15 mouse cellular contexts compared by ENCODE assay signal in genomic region chr4:53621084-53621483, GRCm38 (mm10).
"Had no signal": no experiment of that assay in that cellular context is flagged by ENCODE, and none has a peak within 500 bp of the region (broad histone marks: within the 10 kb centered on the region; RNA-seq: fewer than 3 reads in every experiment).

No protein-coding gene starts in this region.

- H3K4me2 ChIP-seq: limb, embryonic 15.5 days; liver, embryonic 12.5 days; lung, embryonic 14.5 days; neural tube, embryonic 15.5 days had no signal

- H3K9me3 ChIP-seq: limb, embryonic 15.5 days; liver, embryonic 12.5 days; midbrain, embryonic 10.5 days; neural tube, embryonic 15.5 days had no signal

- H3K27me3 ChIP-seq: limb, embryonic 15.5 days; liver, embryonic 12.5 days; neural tube, embryonic 15.5 days had no signal

- DNase-seq: layer of hippocampus, postnatal 36 days; lung, embryonic 14.5 days; lung, postnatal 10 days; lung, postnatal 4 days; midbrain, embryonic 14.5 days; right cerebral cortex, adult 18-20 months; right cerebral cortex, postnatal 25 days; thymus, adult 2 months; thymus, postnatal 25 days had no signal

- H3K27ac ChIP-seq: hindbrain, postnatal 0 days; limb, embryonic 15.5 days; liver, embryonic 12.5 days; midbrain, embryonic 10.5 days; neural tube, embryonic 15.5 days had no signal

- H3K9ac ChIP-seq: limb, embryonic 15.5 days; liver, embryonic 12.5 days; lung, embryonic 14.5 days; neural tube, embryonic 15.5 days had no signal

- H3K36me3 ChIP-seq: limb, embryonic 15.5 days; liver, embryonic 12.5 days; midbrain, embryonic 10.5 days; neural tube, embryonic 15.5 days had no signal

- H3K4me1 ChIP-seq: limb, embryonic 15.5 days; liver, embryonic 12.5 days had no signal

- ATAC-seq: hindbrain, postnatal 0 days; liver, embryonic 12.5 days had no signal

- H3K4me3 ChIP-seq: limb, embryonic 15.5 days; liver, embryonic 12.5 days; midbrain, embryonic 10.5 days; myocyte; neural tube, embryonic 15.5 days had no signal
